Mouse (Mus musculus): ENCODE measurements around the gene Lhx2.

The Lhx2 gene

GRCm38 (mm10) chr2:38338990-38339909 is at the start of gene Lhx2:
TSS of gene Lhx2 (plus strand) at chr2:38339281.
- no peak for DNase-seq

GRCm38 (mm10) chr2:38291526-38291925 is 47.6 kb upstream of the Lhx2 start:
- DNase-seq: no peak

GRCm38 (mm10) chr2:38295939-38296338 is 43.1 kb upstream of the Lhx2 start:
- no peak for DNase-seq

GRCm38 (mm10) chr2:38300941-38301340 is 38.1 kb upstream of the Lhx2 start:
- no peak for DNase-seq

- DNase-seq: no peak
Observed at GRCm38 (mm10) chr2:38305152-38305551, 33.9 kb upstream of the Lhx2 start.

GRCm38 (mm10) chr2:38312921-38313320 is 26.2 kb upstream of the Lhx2 start:
- no peak for DNase-seq

- DNase-seq: no peak
Observed at GRCm38 (mm10) chr2:38313399-38313798, 25.7 kb upstream of the Lhx2 start.

- no peak for DNase-seq
Observed at GRCm38 (mm10) chr2:38319086-38319485, 20.0 kb upstream of the Lhx2 start.

GRCm38 (mm10) chr2:38320911-38321310 is 18.2 kb upstream of the Lhx2 start:
- DNase-seq: no peak

- no peak for DNase-seq
Observed at GRCm38 (mm10) chr2:38323380-38323779, 15.7 kb upstream of the Lhx2 start.

- no peak for DNase-seq
Observed at GRCm38 (mm10) chr2:38326671-38327070, 12.4 kb upstream of the Lhx2 start.

GRCm38 (mm10) chr2:38333586-38334119 is 5.4 kb upstream of the Lhx2 start:
- no peak for DNase-seq

GRCm38 (mm10) chr2:38336606-38337005 is 2.5 kb upstream of the Lhx2 start:
- no peak for DNase-seq

- DNase-seq: no peak
Observed at GRCm38 (mm10) chr2:38337091-38337640, 1.9 kb upstream of the Lhx2 start.

- DNase-seq: no peak
Observed at GRCm38 (mm10) chr2:38337681-38338080, 1.4 kb upstream of the Lhx2 start.

GRCm38 (mm10) chr2:38338348-38338932 is 641 bp upstream of the Lhx2 start:
- DNase-seq: no peak

- no peak for DNase-seq
Observed at GRCm38 (mm10) chr2:38339910-38340625, 987 bp downstream of the Lhx2 start.

- no peak for DNase-seq
Observed at GRCm38 (mm10) chr2:38340626-38341200, 1.6 kb downstream of the Lhx2 start.

- DNase-seq: no peak
Observed at GRCm38 (mm10) chr2:38343573-38343972, 4.5 kb downstream of the Lhx2 start.

GRCm38 (mm10) chr2:38344727-38345126 is 5.6 kb downstream of the Lhx2 start:
- DNase-seq: no peak

GRCm38 (mm10) chr2:38346417-38346816 is 7.3 kb downstream of the Lhx2 start:
- DNase-seq: no peak

GRCm38 (mm10) chr2:38346881-38347764 is 8.0 kb downstream of the Lhx2 start:
- DNase-seq: no peak

Measured in cerebellum, adult 9-10 months (tissue).